Mouse (Mus musculus) gastrocnemius, adult 8-10 months (tissue): ENCODE data around the gene Smim27. TPM values are rescaled to one million over a fixed set of nuclear protein-coding genes. Genes with fewer than 3 reads are reported as not detected.

Experiments
- total RNA-seq, 4 experiments: library from RNA; stranded (reverse); gene quantifications; 2 replicates each; pipeline ENCODE4 v1.2.4; 2022

Gene Smim27
- total RNA-seq, 4 experiments from 2014 or later = 47.2 to 76.3 (median 63.7) TPM

Other genes with a start within 250 kb of the Smim27 start
- gene Aco1, start 126.5 kb upstream of the Smim27 start, total RNA-seq = 10 to 100 TPM; 14.0 to 15.2 (median 14.9) TPM
- gene Ddx58, start 29.8 kb upstream of the Smim27 start, total RNA-seq = 1 to 10 TPM; 1.5 to 2.0 (median 1.9) TPM
- gene Topors, start 271 bp downstream of the Smim27 start, total RNA-seq = 1 to 10 TPM; 6.8 to 9.2 (median 8.1) TPM
- gene Ndufb6, start 9.8 kb downstream of the Smim27 start, total RNA-seq = 100 to 1,000 TPM; 266 to 287 (median 272) TPM
- gene Tmem215, start 202.6 kb downstream of the Smim27 start, total RNA-seq = not detected